Mouse (Mus musculus): ENCODE data around the gene Siah2. TPM values are rescaled to one million over a fixed set of nuclear protein-coding genes. Genes with fewer than 3 reads are reported as not detected.

Siah2 gene
- 3.2 and 4.1 TPM in 2 replicates for polyA plus RNA-seq (2014; fragmentation: Nextera tagmentation; extraction: Ambion mirVana)

GRCm38 (mm10) chr3:58691997-58692721, at the start of gene Siah2:
Siah2 (minus strand) TSS chr3:58692400.
- Histone ChIP-seq H3K27me3 (ENCODE audit: control insufficient read depth, insufficient read depth, low read length) (no peaks in the 10 kb centered on the region), H3K4me1 (ENCODE audit: control insufficient read depth, insufficient read depth, low read length) (no peaks in the 10 kb centered on the region), H3K36me3 (replicated peaks; ENCODE audit: control insufficient read depth, insufficient read depth, low read depth, low read length) (no peaks in the 10 kb centered on the region), H3K4me2 (ENCODE audit: low read depth, low read length) (peak within 1 kb of the TSS; percentile 97), H3K27ac (replicated peaks; ENCODE audit: low read depth, low read length) (peak within 1 kb of the TSS; percentile 28; the same call in 1 of the 2 replicates), H3K4me3 (ENCODE audit: low read depth, low read length) (peak within 1 kb of the TSS; percentile 74), H3K9me3 (replicated peaks; ENCODE audit: control insufficient read depth, low read length) (no peaks in the 10 kb centered on the region), H3K9ac (replicated peaks; ENCODE audit: low read length) (peak within 1 kb of the TSS; percentile 72)
- DNase-seq (ENCODE audit: low spot score) (peak; percentile 79), ATAC-seq (replicated peaks; ENCODE audit: insufficient number of reproducible peaks, low FRiP score, low TSS enrichment, low read depth) (peak; percentile 93)
- WGBS = under 1% methylated on average over 69 of the region's 87 CpGs

- no peaks in the 10 kb centered on the region for H3K27me3 ChIP-seq (ENCODE audit: control insufficient read depth, insufficient read depth, low read length)
- ATAC-seq (replicated peaks; ENCODE audit: insufficient number of reproducible peaks, low FRiP score, low TSS enrichment, low read depth) = no peak
- H3K9ac ChIP-seq (replicated peaks; ENCODE audit: low read length) = no peak overlapping the region
- no peak overlapping the region for H3K27ac ChIP-seq (replicated peaks; ENCODE audit: low read depth, low read length)
- no peak for DNase-seq (ENCODE audit: low spot score)
- H3K36me3 ChIP-seq (replicated peaks; ENCODE audit: control insufficient read depth, insufficient read depth, low read depth, low read length) = no peaks in the 10 kb centered on the region
- WGBS = 60% methylated on average over 2 of the region's 2 CpGs
- no peaks in the 10 kb centered on the region for H3K9me3 ChIP-seq (replicated peaks; ENCODE audit: control insufficient read depth, low read length)
- H3K4me2 ChIP-seq (ENCODE audit: low read depth, low read length) = no peak overlapping the region
- no peak overlapping the region for H3K4me3 ChIP-seq (ENCODE audit: low read depth, low read length)
- H3K4me1 ChIP-seq (ENCODE audit: control insufficient read depth, insufficient read depth, low read length) = no peaks in the 10 kb centered on the region
Observed at GRCm38 (mm10) chr3:58739536-58739935, 47.3 kb upstream of the Siah2 start.

GRCm38 (mm10) chr3:58738346-58739089, 46.3 kb upstream of the Siah2 start:
- Histone ChIP-seq H3K4me3 (ENCODE audit: low read depth, low read length) (no peak overlapping the region), H3K9ac (replicated peaks; ENCODE audit: low read length) (no peak overlapping the region), H3K4me1 (ENCODE audit: control insufficient read depth, insufficient read depth, low read length) (no peaks in the 10 kb centered on the region), H3K36me3 (replicated peaks; ENCODE audit: control insufficient read depth, insufficient read depth, low read depth, low read length) (no peaks in the 10 kb centered on the region), H3K9me3 (replicated peaks; ENCODE audit: control insufficient read depth, low read length) (no peaks in the 10 kb centered on the region), H3K27ac (replicated peaks; ENCODE audit: low read depth, low read length) (no peak overlapping the region), H3K27me3 (ENCODE audit: control insufficient read depth, insufficient read depth, low read length) (no peaks in the 10 kb centered on the region), H3K4me2 (ENCODE audit: low read depth, low read length) (no peak overlapping the region)
- ATAC-seq (replicated peaks; ENCODE audit: insufficient number of reproducible peaks, low FRiP score, low TSS enrichment, low read depth) (no peak), DNase-seq (ENCODE audit: low spot score) (no peak)
- 9% methylated on average over 6 of the region's 6 CpGs for WGBS

- Histone ChIP-seq H3K4me2 (ENCODE audit: low read depth, low read length) (no peak overlapping the region), H3K9ac (replicated peaks; ENCODE audit: low read length) (no peak overlapping the region), H3K27me3 (ENCODE audit: control insufficient read depth, insufficient read depth, low read length) (no peaks in the 10 kb centered on the region), H3K4me3 (ENCODE audit: low read depth, low read length) (no peak overlapping the region), H3K4me1 (ENCODE audit: control insufficient read depth, insufficient read depth, low read length) (no peaks in the 10 kb centered on the region), H3K9me3 (replicated peaks; ENCODE audit: control insufficient read depth, low read length) (no peaks in the 10 kb centered on the region), H3K36me3 (replicated peaks; ENCODE audit: control insufficient read depth, insufficient read depth, low read depth, low read length) (no peaks in the 10 kb centered on the region), H3K27ac (replicated peaks; ENCODE audit: low read depth, low read length) (no peak overlapping the region)
- DNase-seq (ENCODE audit: low spot score) (peak; percentile 62), ATAC-seq (replicated peaks; ENCODE audit: insufficient number of reproducible peaks, low FRiP score, low TSS enrichment, low read depth) (no peak)
- 57% methylated on average over 5 of the region's 5 CpGs for WGBS
Observed at GRCm38 (mm10) chr3:58731520-58731919, 39.3 kb upstream of the Siah2 start.

- no peaks in the 10 kb centered on the region for H3K36me3 ChIP-seq (replicated peaks; ENCODE audit: control insufficient read depth, insufficient read depth, low read depth, low read length)
- H3K9ac ChIP-seq (replicated peaks; ENCODE audit: low read length) = no peak overlapping the region
- H3K4me2 ChIP-seq (ENCODE audit: low read depth, low read length) = no peak overlapping the region
- ATAC-seq (replicated peaks; ENCODE audit: insufficient number of reproducible peaks, low FRiP score, low TSS enrichment, low read depth) (no peak), DNase-seq (ENCODE audit: low spot score) (no peak)
- no peak overlapping the region for H3K27ac ChIP-seq (replicated peaks; ENCODE audit: low read depth, low read length)
- H3K4me1 ChIP-seq (ENCODE audit: control insufficient read depth, insufficient read depth, low read length) = no peaks in the 10 kb centered on the region
- 83% methylated on average over 3 of the region's 3 CpGs for WGBS
- no peaks in the 10 kb centered on the region for H3K27me3 ChIP-seq (ENCODE audit: control insufficient read depth, insufficient read depth, low read length)
- no peak overlapping the region for H3K4me3 ChIP-seq (ENCODE audit: low read depth, low read length)
- H3K9me3 ChIP-seq (replicated peaks; ENCODE audit: control insufficient read depth, low read length) = no peaks in the 10 kb centered on the region
Observed at GRCm38 (mm10) chr3:58730580-58730979, 38.4 kb upstream of the Siah2 start.

- Histone ChIP-seq H3K4me3 (ENCODE audit: low read depth, low read length) (no peak overlapping the region), H3K36me3 (replicated peaks; ENCODE audit: control insufficient read depth, insufficient read depth, low read depth, low read length) (no peaks in the 10 kb centered on the region), H3K9ac (replicated peaks; ENCODE audit: low read length) (no peak overlapping the region), H3K4me2 (ENCODE audit: low read depth, low read length) (no peak overlapping the region), H3K9me3 (replicated peaks; ENCODE audit: control insufficient read depth, low read length) (no peaks in the 10 kb centered on the region), H3K27me3 (ENCODE audit: control insufficient read depth, insufficient read depth, low read length) (no peaks in the 10 kb centered on the region), H3K4me1 (ENCODE audit: control insufficient read depth, insufficient read depth, low read length) (no peaks in the 10 kb centered on the region), H3K27ac (replicated peaks; ENCODE audit: low read depth, low read length) (no peak overlapping the region)
- DNase-seq (ENCODE audit: low spot score) = no peak
- ATAC-seq (replicated peaks; ENCODE audit: insufficient number of reproducible peaks, low FRiP score, low TSS enrichment, low read depth) = no peak
Observed at GRCm38 (mm10) chr3:58729549-58729948, 37.3 kb upstream of the Siah2 start.

- DNase-seq (ENCODE audit: low spot score) = no peak
- Histone ChIP-seq H3K36me3 (replicated peaks; ENCODE audit: control insufficient read depth, insufficient read depth, low read depth, low read length) (no peaks in the 10 kb centered on the region), H3K27ac (replicated peaks; ENCODE audit: low read depth, low read length) (no peak overlapping the region), H3K4me2 (ENCODE audit: low read depth, low read length) (no peak overlapping the region), H3K27me3 (ENCODE audit: control insufficient read depth, insufficient read depth, low read length) (no peaks in the 10 kb centered on the region), H3K4me3 (ENCODE audit: low read depth, low read length) (no peak overlapping the region), H3K4me1 (ENCODE audit: control insufficient read depth, insufficient read depth, low read length) (no peaks in the 10 kb centered on the region), H3K9ac (replicated peaks; ENCODE audit: low read length) (no peak overlapping the region), H3K9me3 (replicated peaks; ENCODE audit: control insufficient read depth, low read length) (no peaks in the 10 kb centered on the region)
- no peak for ATAC-seq (replicated peaks; ENCODE audit: insufficient number of reproducible peaks, low FRiP score, low TSS enrichment, low read depth)
- WGBS = 83% methylated on average over 4 of the region's 4 CpGs
Observed at GRCm38 (mm10) chr3:58727601-58728000, 35.4 kb upstream of the Siah2 start.

- no peak overlapping the region for H3K27ac ChIP-seq (replicated peaks; ENCODE audit: low read depth, low read length)
- no peaks in the 10 kb centered on the region for H3K27me3 ChIP-seq (ENCODE audit: control insufficient read depth, insufficient read depth, low read length)
- no peaks in the 10 kb centered on the region for H3K4me1 ChIP-seq (ENCODE audit: control insufficient read depth, insufficient read depth, low read length)
- peak; percentile 58 for DNase-seq (ENCODE audit: low spot score)
- WGBS = 38% methylated on average over 3 of the region's 3 CpGs
- H3K9ac ChIP-seq (replicated peaks; ENCODE audit: low read length) = no peak overlapping the region
- no peak overlapping the region for H3K4me3 ChIP-seq (ENCODE audit: low read depth, low read length)
- H3K9me3 ChIP-seq (replicated peaks; ENCODE audit: control insufficient read depth, low read length) = no peaks in the 10 kb centered on the region
- no peaks in the 10 kb centered on the region for H3K36me3 ChIP-seq (replicated peaks; ENCODE audit: control insufficient read depth, insufficient read depth, low read depth, low read length)
- no peak for ATAC-seq (replicated peaks; ENCODE audit: insufficient number of reproducible peaks, low FRiP score, low TSS enrichment, low read depth)
- H3K4me2 ChIP-seq (ENCODE audit: low read depth, low read length) = no peak overlapping the region
Observed at GRCm38 (mm10) chr3:58727012-58727411, 34.8 kb upstream of the Siah2 start.

Measured in embryonic facial prominence, embryonic 11.5 days (tissue).